20 mouse cellular contexts compared by ENCODE assay signal in the genomic region with DNA sequence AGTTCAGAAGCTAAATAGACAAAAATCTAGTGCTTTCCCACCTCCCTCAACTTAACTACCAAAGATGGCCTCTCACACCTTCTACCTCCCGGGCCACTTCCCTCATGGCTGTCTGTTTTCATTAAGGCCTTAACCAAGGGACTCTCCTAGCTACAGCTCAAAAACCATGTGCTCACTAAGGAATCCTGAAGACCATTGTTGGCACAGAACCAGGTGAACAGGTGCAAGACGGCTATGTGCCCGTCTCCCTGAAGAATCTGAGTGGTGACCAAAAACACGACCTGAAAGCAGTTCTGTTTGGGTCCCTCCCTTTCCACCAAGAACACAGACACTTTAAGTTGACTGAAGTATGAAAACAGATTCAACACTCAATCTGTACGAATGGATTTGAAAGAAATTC. TPM values are rescaled to one million over a fixed set of nuclear protein-coding genes. Genes with fewer than 3 reads are reported as not detected.
DNase-seq lines count a peak whose midpoint lies in the region; ATAC-seq and TF ChIP-seq lines count a peak whose summit lies in the region.
"Had no signal": no experiment of that assay in that cellular context is flagged by ENCODE, and none has a peak within 500 bp of the region (broad histone marks: within the 10 kb centered on the region; RNA-seq: fewer than 3 reads in every experiment).

No protein-coding gene starts in this region.

- no peak overlapping the region for H3K4me2 ChIP-seq in myocyte (ENCODE audit: low read depth)
- H3K4me2 ChIP-seq: heart, embryonic 13.5 days; hindbrain, embryonic 12.5 days; intestine, embryonic 15.5 days had no signal

- no peak for ATAC-seq in cerebellum, adult (ENCODE audit: insufficient number of reproducible peaks, low FRiP score, low TSS enrichment)
- ATAC-seq: activated CD4-positive, CD25-positive, alpha-beta regulatory T cell, adult 4 months; forebrain, embryonic 14.5 days; intestine, embryonic 15.5 days; Patski had no signal

- 15% methylated on average over 5 of the region's 5 CpGs for WGBS in cerebellum, adult 2 months

- TF ChIP-seq POLR2A in cerebellum, adult 2 months (IDR thresholded peaks at IDR 0.05; ENCODE audit: borderline replicate concordance, insufficient read depth, low read length), result no peak
- no peak for TF ChIP-seq POLR2A in myocyte (IDR thresholded peaks at IDR 0.05; ENCODE audit: insufficient read length, low read depth)

- no peaks in the 10 kb centered on the region for H3K27me3 ChIP-seq in cerebellum, adult 2 months (ENCODE audit: control insufficient read depth, insufficient read depth, low read length)
- H3K27me3 ChIP-seq in myocyte (ENCODE audit: control insufficient read depth, insufficient read depth, insufficient read length), result no peaks in the 10 kb centered on the region
- H3K27me3 ChIP-seq: CH12.LX; heart, embryonic 13.5 days; hindbrain, embryonic 12.5 days; intestine, embryonic 15.5 days; Patski had no signal

- DNase-seq in cerebellum, adult 2 months, result peak; percentile 63 to 79
- DNase-seq in brain, adult 2 months (ENCODE audit: low read depth, low spot score), result peak; percentile 83
- DNase-seq in cerebellum, postnatal 10 days, result peak; percentile 87 to 89
- DNase-seq in left cerebral cortex, postnatal 36 days (ENCODE audit: low spot score in 2 of 2), result no peak
- DNase-seq: adrenal gland, postnatal 14 days; gastrocnemius, adult 2 months; gastrocnemius, postnatal 25 days; heart, postnatal 36 days; kidney, adult 18-20 months had no signal

- intact Hi-C loops in left cerebral cortex, postnatal 36 days (cut with DNase I), result no loop called here

- TF ChIP-seq CTCF in cerebellum, adult 2 months (IDR thresholded peaks at IDR 0.05; ENCODE audit: borderline replicate concordance, insufficient read depth, low read depth, low read length), result no peak

- H3K4me1 ChIP-seq in cerebellum, adult 2 months (ENCODE audit: control insufficient read depth, insufficient read depth, low read length), result peaks cover 8% of the 10 kb centered on the region; the same call in 1 of the 2 replicates
- H3K4me1 ChIP-seq: embryonic facial prominence, embryonic 10.5 days; forebrain, embryonic 10.5 days; heart, embryonic 13.5 days; hindbrain, embryonic 12.5 days; intestine, embryonic 15.5 days had no signal

- H3K79me2 ChIP-seq in myocyte (ENCODE audit: control insufficient read depth, insufficient read depth), result no peaks in the 10 kb centered on the region

- peaks cover 21% of the 10 kb centered on the region for H3K36me3 ChIP-seq in myocyte (ENCODE audit: control insufficient read depth, insufficient read depth)

- no peak overlapping the region for H3ac ChIP-seq in myocyte (ENCODE audit: control insufficient read depth, insufficient read length)

- H3K27ac ChIP-seq in cerebellum, adult 2 months (ENCODE audit: insufficient read depth, low read length), result no peak overlapping the region
- H3K27ac ChIP-seq: embryonic facial prominence, embryonic 10.5 days; forebrain, embryonic 10.5 days; gastrocnemius, adult 2 months; heart, embryonic 13.5 days; hindbrain, embryonic 12.5 days; intestine, embryonic 15.5 days had no signal

- H3K4me3 ChIP-seq in cerebellum, adult 2 months (replicated peaks; ENCODE audit: insufficient read depth, low read depth, low read length), result no peak overlapping the region
- no peak overlapping the region for H3K4me3 ChIP-seq in myocyte
- H3K4me3 ChIP-seq: embryonic facial prominence, embryonic 10.5 days; forebrain, embryonic 10.5 days; gastrocnemius, adult 2 months; heart, embryonic 13.5 days; hindbrain, embryonic 12.5 days; intestine, embryonic 15.5 days had no signal

TF ChIP-seq in myocyte, 11 proteins besides CTCF, POLR2A, EP300 and RAD21:
- TF ChIP-seq TCF12 (IDR thresholded peaks at IDR 0.05; ENCODE audit: insufficient read depth, poor library complexity, severe bottlenecking) (no peak), MYOD1 (IDR thresholded peaks at IDR 0.05; ENCODE audit: control insufficient read depth in 1 of 3, insufficient read length in 2 of 3, low read depth in 2 of 3) (peak in 2 of 3 experiments; percentile 39 to 50)

RNA-seq across cellular contexts. Expression of a gene that starts 6.4 kb away (rescaled TPM):
- polyA plus RNA-seq in cerebellum, adult 2 months (2012; rRNA removed), result 782 and 861 TPM in 2 replicates
- 34.0 TPM for polyA plus RNA-seq in myocyte (2012; fragmentation: generic; extraction: Trizol)
- total RNA-seq in left cerebral cortex, postnatal 36 days (2021), result 100 to 1,000 TPM; 495 to 546 TPM

RNA-seq across cellular contexts. Expression of a gene that starts 8.7 kb away (rescaled TPM):
- 4.6 and 4.8 TPM in 2 replicates for polyA plus RNA-seq in cerebellum, adult 2 months (2012; rRNA removed)
- polyA plus RNA-seq in myocyte (2012; fragmentation: generic; extraction: Trizol), result 4.8 TPM
- total RNA-seq in left cerebral cortex, postnatal 36 days (2021), result 1 to 10 TPM; 6.5 to 7.5 TPM

Comparison
In these comparisons a context has a peak if more than half of its experiments do, and no peak if none do; other contexts are left out.
1. DNase-seq: peak in cerebellum, adult 2 months (2 of 2), brain, adult 2 months (single experiment) and cerebellum, postnatal 10 days (2 of 2); none in left cerebral cortex, postnatal 36 days (0 of 2).
2. RNA of a gene that starts 6.4 kb away (polyA plus RNA-seq): 782 to 861 TPM in cerebellum, adult 2 months; 34.0 TPM in myocyte (single experiment); every median in the first group is over 10 times any median in the second.